Mouse (Mus musculus) gastrocnemius, postnatal 10 days (tissue): Measurements from ENCODE around the gene Lgr4. TPM values are rescaled to one million over a fixed set of nuclear protein-coding genes. Genes with fewer than 3 reads are reported as not detected.
A peak's percentile ranks its signal among the peaks of the same experiment; 100 is the strongest.

Source experiments
- DNase-seq: peaks from one replicate; pipeline ENCODE4 v3.0.0; 2021; ENCODE audit warnings: mixed read lengths
- total RNA-seq, 2 experiments: library from RNA; stranded (reverse); gene quantifications; 2 replicates each; pipeline ENCODE4 v1.2.3; 2021

The Lgr4 gene
- total RNA-seq, 2 experiments from 2014 or later: 25.0 to 25.3 TPM

DNA sequence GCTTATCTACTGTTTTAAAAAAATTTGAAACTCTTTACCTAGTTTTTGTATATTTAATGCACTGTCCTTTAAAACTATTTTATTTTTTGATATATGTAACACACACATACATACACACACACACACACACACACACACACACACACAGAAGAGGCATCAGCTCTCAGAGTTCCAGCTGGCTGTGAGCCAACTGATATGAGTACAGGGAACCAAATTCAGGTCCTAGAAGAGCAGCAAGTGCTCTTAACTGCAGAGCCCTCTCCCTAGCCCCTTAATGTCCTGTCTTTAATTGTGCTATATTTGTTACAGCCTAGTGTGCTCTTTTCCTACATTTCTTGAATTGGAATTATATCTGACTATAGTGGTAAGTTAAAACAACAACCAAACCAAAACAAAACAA, 61.8 kb downstream of the Lgr4 start:
- DNase-seq: no peak

DNA sequence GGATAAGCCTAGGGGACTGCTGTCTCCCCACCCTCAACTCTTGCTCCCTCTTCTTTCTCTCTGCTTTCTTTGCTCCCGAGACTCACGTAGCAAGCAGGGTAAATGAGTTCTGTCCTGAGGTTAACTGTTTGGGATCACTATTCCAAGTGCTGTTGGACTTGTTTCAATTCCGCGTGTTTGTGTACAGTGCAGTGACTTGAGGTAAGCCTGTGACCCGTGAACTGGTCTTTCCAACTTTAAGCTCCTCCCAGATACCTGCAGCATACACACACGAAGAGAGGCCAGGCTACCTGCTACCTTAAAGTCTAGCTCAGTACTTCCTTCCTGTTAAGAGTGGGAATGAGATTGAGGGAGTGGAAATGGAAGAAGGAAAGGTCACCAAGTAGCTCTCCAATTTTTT, 66.0 kb downstream of the Lgr4 start:
- no peak for DNase-seq

DNA sequence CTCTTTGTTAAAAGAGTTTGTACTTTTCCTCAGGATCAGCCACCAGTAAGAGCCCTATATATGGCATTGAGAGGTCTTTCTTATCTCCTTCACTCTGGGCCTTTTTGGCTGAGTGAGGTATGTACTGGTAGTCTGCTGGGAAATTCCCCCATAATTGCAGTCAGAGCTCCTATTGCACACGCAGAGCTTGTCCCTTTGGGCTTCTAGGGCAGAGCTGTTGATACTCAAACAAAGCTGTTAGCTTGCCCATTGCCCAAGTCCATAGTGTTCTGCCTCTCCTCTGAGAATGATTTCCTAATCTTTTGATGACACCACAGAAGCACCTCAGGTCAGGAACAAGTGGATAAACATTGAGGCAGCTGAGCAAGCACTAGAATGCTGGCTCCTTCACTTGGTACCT, 67.5 kb downstream of the Lgr4 start:
- no peak for DNase-seq

DNA sequence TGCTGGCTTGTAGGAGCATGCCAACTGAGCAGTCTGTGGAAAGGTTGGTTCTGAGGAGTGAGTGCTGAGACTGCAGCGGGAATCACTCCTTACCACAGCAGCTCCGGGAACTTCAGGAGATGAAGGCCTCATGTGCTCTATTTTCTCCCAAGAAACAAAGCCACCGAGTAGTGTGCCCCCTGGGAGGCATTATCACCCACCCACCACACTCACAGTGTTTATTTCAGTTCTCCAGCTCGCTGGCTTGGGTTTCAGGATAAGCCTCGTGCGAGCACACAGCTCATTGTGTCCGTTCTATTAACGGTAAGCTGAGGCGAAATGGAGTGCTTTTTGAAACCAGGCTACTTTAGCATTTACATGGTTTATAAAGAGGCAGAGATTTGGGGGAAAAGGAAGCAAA, 68.1 kb downstream of the Lgr4 start:
- DNase-seq: no peak

DNA sequence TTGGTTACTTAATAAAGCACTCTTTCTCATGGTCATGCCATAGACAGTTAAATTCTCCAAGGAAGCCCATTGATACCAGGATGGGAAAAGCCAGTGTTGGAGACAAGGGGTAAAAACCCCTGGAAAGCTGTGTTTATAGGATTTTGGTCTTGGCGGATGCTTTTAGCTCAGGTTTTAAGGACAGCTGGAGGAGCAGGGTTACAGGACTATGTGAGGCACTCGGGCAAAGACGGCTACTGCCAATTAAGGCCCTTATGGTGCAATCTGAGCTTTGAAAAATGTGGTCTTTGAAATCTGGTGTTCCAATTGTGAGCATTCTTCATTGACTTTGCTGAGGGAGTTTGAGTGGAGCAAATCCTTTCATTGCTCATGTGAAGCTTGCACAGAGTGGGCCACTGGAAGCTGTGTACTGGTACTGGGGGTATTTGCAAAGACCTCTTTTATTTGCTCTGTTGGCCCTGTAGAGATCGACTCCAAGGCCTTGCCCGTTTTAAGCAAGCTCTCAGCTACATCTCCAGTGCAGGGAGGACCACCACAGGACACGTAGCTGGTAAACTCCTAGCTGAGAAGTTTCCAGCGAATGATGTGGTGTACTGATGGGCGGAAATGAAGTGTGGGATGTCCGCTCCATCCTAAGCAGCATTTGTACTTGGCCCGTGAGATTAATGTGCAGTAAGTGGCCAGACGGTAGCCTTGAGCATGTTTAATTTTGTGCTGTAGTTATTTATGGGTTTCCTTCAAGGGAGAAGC, 68.8 kb downstream of the Lgr4 start:
- no peak for DNase-seq

DNA sequence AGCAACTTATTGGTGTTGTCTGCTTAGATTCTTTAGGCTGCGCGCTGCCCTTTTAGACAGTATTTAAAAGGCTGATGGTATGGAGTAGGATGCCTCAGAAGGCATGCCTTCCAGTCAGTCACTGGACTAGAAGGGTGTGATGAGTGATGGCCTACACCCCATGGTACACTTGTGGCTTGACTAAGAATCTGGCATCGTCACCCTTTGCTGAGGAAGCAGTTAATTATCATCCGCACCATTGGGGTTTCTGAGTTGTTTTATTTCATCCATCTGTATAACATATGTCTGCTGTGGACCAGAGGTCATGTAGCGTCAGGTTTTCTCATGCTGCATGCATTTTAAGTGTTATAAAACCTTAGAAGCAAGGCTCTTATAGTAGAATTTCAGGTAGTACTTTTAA, 70.5 kb downstream of the Lgr4 start:
- no peak for DNase-seq

DNA sequence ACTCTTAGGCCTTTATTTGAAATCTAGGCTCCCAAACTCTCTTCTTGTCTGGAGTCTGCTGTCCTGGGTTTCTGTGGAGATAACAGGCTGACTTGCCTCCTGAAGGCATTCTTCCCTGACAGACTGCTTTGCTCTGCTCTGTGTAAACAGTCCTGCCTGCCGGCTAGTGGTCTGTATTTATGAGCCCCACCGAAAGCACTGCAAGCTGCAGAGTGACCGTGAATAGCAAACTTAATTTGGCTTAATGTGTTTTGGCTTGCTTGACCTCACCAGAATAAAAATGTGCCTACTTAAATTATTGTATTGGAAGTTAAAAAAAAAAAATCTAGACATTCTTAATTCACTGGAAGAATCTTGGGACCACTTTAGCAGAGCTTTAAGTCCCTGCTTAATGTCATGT, 71.7 kb downstream of the Lgr4 start:
- DNase-seq: no peak

DNA sequence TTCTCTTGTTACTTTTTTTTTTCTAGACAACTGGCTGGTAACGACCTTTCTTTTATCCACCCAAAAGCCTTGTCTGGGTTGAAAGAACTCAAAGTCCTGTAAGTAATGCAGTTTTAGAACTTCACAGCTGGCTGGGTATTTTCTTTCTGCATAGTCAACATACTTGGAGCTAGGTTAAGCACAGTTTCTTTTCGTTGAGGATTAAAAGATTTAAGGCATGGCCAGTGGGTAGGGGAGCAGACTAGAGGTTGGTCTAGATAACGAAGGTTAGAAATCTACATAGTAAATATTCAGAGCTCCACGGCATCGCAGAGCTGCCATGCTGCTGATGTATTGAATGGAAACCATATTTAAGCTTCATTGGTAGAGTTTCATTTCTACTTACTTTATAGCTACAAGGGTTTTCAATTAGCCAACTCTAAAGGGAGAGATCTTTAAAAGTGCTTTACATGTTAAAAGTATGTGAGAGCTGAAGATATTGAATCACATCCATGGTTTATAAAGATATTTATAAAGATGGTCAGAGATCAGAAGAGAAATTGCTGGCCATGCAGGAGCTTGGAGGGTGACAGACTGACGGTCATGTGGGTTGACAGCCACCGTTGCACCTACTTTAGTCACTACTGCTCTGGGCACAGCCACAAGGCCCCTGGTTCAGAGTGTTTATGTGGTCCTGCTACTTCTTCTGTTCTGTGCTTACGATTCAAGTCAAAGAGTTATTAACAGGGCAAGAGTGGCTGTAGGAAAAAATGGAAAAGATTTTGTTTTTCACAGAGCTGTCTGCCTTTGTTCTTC, 72.4 kb downstream of the Lgr4 start:
- no peak for DNase-seq

DNA sequence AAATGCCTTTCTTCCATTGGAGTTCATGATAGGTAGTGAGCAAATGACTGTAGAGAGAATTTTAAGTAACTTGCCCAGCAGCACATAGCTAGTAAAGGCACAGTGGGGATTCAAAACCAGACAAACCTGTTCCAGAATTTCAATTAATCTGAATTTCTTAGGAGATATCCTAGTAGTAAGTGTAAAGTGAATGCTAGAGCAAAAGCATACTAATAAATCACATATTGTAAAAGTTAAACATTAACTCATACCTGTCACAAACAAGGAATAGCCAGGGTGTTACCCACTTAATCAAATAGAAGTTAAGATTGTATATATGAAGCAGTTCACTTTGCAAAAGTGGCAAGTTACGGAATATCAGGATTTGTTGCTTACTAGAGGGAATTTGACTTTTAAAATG, 74.3 kb downstream of the Lgr4 start:
- no peak for DNase-seq

DNA sequence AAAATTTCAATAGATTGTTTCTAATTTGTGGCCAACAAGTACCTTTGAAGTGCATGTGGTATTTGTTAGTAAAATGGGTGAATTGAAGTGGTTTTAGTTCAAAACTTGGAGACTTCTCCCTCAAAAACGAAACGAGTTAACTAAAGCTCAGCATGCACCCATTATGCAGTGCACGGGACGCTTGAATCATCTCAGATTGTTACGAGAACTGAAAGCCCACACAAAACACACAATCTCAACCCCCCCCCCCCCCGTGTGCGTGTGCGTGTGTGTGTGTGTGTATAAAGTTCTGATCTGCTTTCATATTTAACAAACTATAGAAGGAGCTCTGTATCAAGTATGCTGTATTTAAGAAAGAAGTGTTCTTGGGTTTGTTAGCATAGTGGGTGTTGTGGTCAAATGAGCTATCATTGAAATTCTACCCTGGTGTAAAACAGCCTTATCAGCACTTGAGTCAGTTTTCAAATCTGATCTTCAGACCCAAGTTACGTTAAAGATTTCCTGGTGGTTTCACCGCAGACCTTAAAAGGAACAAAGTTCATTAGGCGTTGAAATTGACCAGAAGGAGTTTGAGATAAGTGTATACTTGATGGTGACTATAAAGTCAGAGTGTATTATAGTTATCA, 75.1 kb downstream of the Lgr4 start:
- DNase-seq: no peak

DNA sequence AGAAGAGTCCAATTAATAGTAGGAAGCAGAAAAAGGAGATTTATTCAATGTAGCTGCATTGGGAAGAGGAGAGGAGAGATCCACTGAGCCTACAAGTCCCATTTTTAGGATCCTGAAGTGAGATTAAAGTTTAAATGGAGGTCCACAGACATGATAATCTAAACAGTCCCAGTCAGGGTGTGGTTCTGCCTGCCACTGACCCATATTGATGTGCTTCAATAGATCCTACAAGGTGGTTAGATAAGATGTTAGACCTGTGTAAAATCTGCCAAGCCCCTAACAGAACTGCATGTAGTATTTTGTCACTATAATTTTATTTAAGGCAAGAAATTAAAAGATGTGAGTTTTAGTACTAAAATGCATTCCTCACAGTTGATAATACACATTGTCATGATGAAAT, 76.0 kb downstream of the Lgr4 start:
- no peak for DNase-seq

DNA sequence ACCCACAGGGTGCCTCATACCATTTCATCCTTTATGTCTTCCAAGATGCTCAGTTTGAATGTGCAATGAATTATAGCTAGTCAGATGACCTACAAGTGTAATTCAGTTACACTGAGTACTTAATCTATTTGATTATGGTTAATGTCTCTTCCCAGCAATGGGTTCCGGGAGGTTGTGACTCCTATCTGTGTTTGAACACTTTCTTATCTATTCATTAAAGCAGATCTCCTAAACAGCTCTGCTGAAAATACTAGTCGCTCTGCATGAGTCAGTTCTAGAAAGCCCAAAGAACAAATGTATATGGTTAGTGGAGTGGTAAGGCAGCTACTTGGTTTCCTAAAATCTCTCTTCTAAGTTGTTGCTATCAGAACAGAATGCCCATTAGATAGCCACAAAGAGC, 77.6 kb downstream of the Lgr4 start:
- DNase-seq: no peak

DNA sequence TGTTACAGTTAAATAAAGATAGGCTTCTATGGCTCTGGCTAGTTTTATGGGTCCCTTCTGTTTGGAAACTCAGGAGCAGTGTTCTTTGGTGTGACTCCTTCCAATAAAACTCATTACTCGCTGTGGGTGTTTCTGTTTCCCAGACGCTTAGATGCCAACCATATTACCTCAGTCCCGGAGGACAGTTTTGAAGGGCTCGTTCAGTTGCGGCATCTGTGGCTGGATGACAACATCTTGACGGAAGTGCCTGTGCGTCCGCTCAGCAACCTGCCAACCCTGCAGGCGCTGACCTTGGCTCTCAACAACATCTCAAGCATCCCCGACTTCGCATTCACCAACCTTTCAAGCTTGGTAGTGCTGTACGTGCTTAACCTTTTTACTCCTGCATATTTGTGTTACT, 79.0 kb downstream of the Lgr4 start:
- peak; percentile 11 for DNase-seq

DNA sequence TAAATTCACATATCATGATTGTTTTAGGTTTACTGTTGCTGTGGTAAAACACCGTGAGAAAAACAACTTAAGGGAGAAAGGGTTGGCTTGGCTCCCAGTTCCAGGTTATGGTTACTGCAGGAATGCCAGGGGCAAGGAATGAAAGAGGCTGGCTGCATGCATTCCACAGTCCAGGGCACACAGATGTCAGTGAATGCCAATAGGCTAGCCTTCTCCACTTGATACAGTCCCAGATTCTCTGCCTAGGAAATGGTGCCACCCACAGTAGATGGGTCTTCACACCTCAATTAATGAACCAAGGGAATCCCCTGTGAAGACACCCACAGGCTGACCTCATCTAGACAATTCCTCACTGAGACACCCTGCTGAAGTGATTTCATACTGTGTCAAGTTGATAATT, 87.2 kb downstream of the Lgr4 start:
- no peak for DNase-seq

DNA sequence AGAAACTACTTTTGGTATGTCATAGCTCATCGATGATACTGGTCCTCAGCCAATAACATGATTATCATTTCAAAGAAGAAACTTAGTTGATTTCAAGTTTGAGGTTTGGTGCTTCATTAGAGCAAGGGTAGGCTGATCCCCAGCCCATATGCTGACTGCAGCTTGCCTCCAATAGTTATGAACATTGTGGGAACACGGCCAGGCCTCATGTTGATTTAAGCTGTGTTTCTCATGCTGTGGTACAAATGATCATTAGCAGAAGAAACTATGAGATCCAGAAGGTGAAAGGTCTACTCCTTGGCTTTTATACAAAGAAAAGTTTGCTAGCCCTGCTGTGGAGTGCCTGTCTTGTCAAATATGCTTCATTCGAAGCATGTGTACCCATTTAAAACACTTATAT, 87.7 kb downstream of the Lgr4 start:
- no peak for DNase-seq

DNA sequence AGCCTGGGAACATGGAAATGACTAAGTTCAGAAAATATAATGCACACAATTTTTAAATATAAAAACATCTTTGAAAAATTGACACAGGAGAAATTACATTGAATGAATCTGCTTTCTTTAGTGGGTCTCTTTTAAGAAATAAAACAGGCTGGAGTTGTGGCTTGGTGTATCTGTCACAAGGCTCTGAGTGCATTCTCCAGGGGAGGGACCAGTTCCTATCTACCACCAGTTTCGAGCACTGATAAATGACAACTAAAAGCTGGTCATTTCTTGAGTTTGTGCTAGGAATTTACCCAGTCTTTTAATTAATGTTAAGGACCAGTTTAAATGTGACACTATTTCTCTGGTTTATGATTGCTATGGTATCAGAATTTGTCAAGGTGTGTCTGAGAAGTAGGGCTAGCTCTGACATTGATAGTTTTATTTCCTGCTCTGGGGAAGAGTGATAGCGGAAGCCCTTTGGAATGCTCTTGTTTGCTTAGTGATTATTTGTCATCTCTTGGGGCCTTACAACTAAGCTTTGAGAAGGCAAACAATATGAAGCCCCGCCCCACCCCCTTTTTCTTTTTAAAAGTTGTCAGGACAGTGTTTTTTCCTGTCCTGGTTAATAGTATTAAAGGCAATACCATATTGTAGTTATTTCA, 88.3 kb downstream of the Lgr4 start:
- DNase-seq: no peak

DNA sequence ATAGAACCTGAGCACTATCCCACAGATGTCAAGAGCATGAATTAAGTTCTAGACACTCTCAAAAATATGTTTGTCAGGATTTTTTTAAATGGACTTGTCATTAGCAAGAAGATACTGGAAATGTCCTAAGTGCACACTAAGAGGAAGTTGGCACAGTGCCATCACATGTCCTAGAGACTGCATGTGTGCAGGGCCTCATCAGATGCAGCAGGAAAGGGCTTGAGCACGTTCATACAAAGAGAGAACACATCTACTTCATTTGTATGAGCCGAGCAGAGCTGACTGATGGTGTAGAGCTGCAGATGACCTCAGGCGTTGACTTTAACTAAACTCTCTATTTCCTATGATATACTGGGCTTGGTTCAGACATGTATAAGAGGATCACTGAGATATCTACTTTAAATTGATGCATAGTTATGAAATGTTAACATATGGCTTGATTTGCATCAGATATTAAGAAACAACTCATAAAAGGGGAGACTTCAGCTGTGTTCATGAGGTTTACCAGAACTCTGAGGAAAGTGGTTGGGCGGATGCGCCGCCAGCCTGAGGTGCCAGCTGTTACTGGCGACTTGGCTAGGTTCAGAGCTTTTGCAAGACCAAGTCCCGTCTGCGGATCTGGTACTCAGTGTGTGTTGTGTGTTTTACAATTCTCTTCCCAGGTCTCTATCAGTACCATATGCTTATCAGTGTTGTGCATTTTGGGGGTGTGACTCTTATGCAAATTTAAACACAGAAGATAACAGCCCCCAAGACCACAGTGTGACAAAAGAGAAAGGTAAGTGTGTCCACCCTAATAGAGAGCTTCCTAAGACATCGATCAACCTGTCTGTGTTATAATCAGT, 90.2 kb downstream of the Lgr4 start:
- DNase-seq: peak; percentile 12

DNA sequence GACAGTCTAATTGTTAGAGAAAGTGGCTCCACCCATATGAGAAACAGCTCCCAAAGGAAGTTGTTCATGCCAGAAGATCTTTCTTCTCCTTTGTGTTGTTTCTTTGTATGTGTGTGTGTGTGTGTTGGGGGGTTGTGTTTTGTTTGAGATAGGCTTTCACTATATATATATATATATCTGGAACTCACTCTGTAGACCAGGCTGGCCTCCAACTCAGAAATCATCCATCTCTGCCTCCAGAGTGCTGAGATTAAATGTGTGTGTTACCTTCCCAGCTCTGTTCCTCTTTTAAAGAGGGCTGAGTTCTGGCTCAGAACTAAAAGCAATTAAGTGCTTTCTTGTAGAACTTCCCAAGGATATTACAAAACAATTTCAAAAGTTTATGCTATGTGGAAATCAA, 92.0 kb downstream of the Lgr4 start:
- no peak for DNase-seq

DNA sequence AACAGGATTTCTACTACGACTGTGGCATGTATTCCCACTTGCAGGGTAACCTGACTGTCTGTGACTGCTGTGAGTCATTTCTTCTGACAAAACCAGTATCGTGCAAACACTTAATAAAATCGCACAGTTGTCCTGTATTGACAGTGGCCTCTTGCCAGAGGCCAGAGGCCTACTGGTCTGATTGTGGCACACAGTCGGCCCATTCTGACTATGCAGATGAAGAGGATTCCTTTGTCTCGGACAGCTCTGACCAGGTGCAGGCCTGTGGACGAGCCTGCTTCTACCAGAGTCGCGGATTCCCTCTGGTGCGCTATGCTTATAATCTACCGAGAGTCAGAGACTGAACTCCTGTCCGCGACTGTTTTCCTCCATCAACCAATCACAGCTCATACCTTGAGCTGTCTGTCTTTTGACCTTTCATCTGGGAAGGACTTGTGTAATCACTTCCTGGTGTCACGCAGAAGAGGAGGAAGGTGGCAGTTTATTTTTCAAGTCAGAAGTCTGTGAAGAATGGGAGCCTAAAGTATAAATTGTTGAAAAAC, 94.8 kb downstream of the Lgr4 start:
- DNase-seq: no peak

DNA sequence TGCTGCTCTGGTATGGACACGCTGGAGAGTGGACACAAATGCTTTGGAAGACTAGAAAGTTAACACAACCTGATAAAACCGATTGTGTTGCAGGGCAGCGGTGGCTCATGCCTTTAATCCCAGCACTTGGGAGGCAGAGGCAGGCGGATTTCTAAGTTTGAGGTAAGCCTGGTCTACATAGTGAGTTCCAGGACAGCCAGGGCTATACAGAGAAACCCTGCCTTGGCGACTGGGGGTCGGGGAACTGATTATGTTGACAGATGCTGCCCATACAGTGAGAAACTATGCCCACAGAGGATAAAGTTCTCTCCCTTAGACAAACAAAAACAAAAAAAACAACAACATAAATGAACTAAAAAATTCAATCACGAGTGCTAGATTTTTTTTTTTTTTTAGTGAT, 99.6 kb downstream of the Lgr4 start:
- DNase-seq: no peak

DNA sequence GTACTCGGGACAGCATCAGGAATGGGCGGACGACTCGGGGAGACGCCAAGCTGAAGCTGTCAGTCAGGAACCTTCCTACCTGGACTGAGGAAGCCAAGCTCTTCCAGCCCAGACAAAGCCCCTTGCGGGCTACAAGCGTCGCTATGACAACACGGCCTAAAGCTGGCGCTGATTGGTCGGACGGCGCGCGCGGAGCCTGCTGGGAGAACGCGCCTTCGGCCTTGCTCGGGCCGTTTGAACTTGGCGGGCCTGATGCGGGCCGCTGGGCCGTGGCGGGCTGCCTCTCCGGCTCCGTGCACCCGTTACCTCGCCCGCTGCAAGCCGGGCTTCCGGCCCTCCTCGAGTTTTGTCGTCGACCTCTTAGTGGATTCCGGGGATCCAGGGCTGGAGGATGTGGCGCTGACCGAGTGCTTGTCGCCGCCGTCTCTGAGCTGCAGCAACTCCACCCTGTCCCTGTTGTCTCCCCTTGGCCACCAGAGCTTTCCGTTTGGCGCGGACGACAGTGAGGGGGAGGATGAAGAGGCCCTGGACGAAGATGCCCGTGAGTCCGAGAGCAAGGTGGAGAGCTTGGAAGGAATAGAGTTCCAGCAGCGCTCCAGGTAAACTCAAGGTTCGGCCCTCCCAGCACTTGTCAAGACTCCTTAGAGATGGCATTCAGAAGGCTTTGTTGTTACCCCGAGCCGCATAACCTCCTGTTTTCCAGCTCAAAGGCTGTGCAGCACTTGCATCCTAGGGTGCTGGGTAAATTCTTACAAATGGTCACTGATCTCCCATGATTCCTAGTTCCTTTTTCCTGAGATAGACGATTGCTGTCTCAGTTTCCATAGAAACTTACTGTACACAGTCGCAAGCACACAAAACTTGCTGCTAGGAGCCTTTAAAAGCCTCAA, 100.4 kb downstream of the Lgr4 start, which contains the start of gene Ccdc34:
Ccdc34 (plus strand) TSS at position 202 of the 890 bp plus-strand sequence.
- peak; percentile 89 for DNase-seq
